Mouse (Mus musculus) myocyte (in vitro differentiated cells): Measurements from ENCODE around the gene Kcna6. TPM values are rescaled to one million over a fixed set of nuclear protein-coding genes. Genes with fewer than 3 reads are reported as not detected.

Experiments
- H3K27me3 ChIP-seq: one replicate; pipeline ENCODE4 v1.6.1; 2011; ENCODE audit not compliant: control insufficient read depth, insufficient read depth, insufficient read length
- H3K36me3 ChIP-seq: one replicate; pipeline ENCODE4 v1.6.1; 2011; ENCODE audit not compliant: control insufficient read depth, insufficient read depth
- H3K4me2 ChIP-seq: one replicate; pipeline ENCODE4 v1.6.1; 2011; ENCODE audit warnings: low read depth, control low read depth
- H3K4me3 ChIP-seq: one replicate; pipeline ENCODE4 v1.5.1; 2011; ENCODE audit warnings: mild to moderate bottlenecking, control low read depth, moderate library complexity
- H3K79me2 ChIP-seq: one replicate; pipeline ENCODE4 v1.6.1; 2011; ENCODE audit not compliant: control insufficient read depth, insufficient read depth
- H3ac ChIP-seq: one replicate; pipeline ENCODE4 v1.6.1; 2011; ENCODE audit not compliant: control insufficient read depth, insufficient read length
- CEBPB ChIP-seq: IDR thresholded peaks from 2 replicates; pipeline ENCODE4 v1.6.1; 2011; ENCODE audit warnings: mild to moderate bottlenecking, moderate library complexity; ENCODE audit not compliant: poor library complexity, insufficient read depth, severe bottlenecking
- E2F4 ChIP-seq: IDR thresholded peaks from one replicate; pipeline ENCODE4 v1.6.1; 2011; ENCODE audit warnings: mild to moderate bottlenecking, control low read depth, moderate library complexity; ENCODE audit not compliant: insufficient read depth
- MAX ChIP-seq: IDR thresholded peaks from one replicate; pipeline ENCODE4 v1.6.1; 2011; ENCODE audit warnings: low read depth, mild to moderate bottlenecking, control low read depth
- MYOD1 ChIP-seq, 3 experiments: IDR thresholded peaks; one replicate each; pipeline ENCODE4 v1.6.1; 2011; ENCODE audit warnings: control low read depth in 2 of 3, low read depth in 2 of 3, mild to moderate bottlenecking in 2 of 3, moderate library complexity in 1 of 3; ENCODE audit not compliant: insufficient read length in 2 of 3, control insufficient read depth in 1 of 3
- MYOG ChIP-seq, 3 experiments: IDR thresholded peaks; one replicate each; pipeline ENCODE4 v1.6.1; 2011; ENCODE audit warnings: control low read depth in 2 of 3, low read depth in 2 of 3, mild to moderate bottlenecking in 2 of 3; ENCODE audit not compliant: insufficient read length in 2 of 3, control insufficient read depth in 1 of 3, insufficient read depth in 1 of 3
- POLR2A ChIP-seq: IDR thresholded peaks from one replicate; pipeline ENCODE4 v1.6.1; 2011; ENCODE audit warnings: low read depth, mild to moderate bottlenecking, control low read depth, moderate library complexity; ENCODE audit not compliant: insufficient read length
- POLR2AphosphoS2 ChIP-seq: IDR thresholded peaks from one replicate; pipeline ENCODE4 v1.6.1; 2011; ENCODE audit warnings: low read depth, control low read depth; ENCODE audit not compliant: insufficient read length
- REST ChIP-seq: IDR thresholded peaks from one replicate; pipeline ENCODE4 v1.6.1; 2011; ENCODE audit warnings: mild to moderate bottlenecking, control low read depth, moderate library complexity; ENCODE audit not compliant: insufficient read depth, insufficient read length
- SRF ChIP-seq: IDR thresholded peaks from one replicate; pipeline ENCODE4 v1.6.1; 2011; ENCODE audit warnings: low read depth; ENCODE audit not compliant: control insufficient read depth, insufficient read length
- TCF12 ChIP-seq: IDR thresholded peaks from one replicate; pipeline ENCODE4 v1.6.1; 2011; ENCODE audit warnings: mild to moderate bottlenecking, control low read depth; ENCODE audit not compliant: poor library complexity, insufficient read depth, severe bottlenecking
- TCF3 ChIP-seq: IDR thresholded peaks from one replicate; pipeline ENCODE4 v1.6.1; 2011; ENCODE audit warnings: low read depth, control low read depth; ENCODE audit not compliant: insufficient read length
- USF1 ChIP-seq: IDR thresholded peaks from one replicate; pipeline ENCODE4 v1.6.1; 2011; ENCODE audit warnings: low read depth, mild to moderate bottlenecking, control low read depth, moderate library complexity
- polyA plus RNA-seq: library from polyadenylated mRNA; unstranded; fragments of >200 nt; fragmentation: generic; extraction: Trizol; gene quantifications from one replicate; pipeline ENCODE4 v1.2.1, GENCODE M21; 2012; ENCODE audit warnings: missing spikeins

The Kcna6 gene
- polyA plus RNA-seq, 1 experiment = not detected

DNA sequence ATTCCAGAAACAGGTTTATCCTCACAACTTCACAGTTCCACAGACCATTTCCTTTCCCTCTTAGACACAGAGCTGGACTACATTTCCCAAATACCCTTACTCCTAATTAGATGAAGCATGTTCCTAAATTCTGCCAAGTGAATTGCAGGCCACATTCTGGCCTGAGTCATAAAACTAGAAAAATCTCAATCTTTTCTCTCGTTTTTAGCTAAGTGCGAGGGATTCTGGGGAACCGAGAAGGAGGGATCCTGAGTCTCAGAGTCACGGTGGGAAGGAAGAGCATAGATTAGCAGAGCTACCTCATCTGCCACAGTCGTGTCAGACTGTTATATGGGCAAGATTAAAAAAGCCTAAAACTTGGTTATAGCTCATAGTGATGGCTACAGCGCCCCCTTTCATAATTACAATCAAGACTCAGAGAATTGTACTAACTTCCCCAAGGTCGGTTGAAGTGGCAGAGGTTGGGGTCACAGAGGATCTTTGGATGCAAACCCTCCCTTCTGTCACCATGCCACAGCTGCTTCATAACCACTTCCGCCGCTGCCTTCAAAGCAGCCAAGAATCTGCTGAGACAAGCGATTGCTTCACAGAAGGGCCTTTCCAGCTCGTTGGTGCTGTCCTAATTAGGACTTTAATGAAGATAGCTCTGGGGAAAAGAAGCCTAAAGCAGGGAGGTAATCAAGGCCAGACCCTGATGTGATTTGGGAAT is 28.6 kb upstream of the Kcna6 start:
- H3K36me3 ChIP-seq = no peaks in the 10 kb centered on the region
- H3K4me3 ChIP-seq = no peak overlapping the region
- no peaks in the 10 kb centered on the region for H3K79me2 ChIP-seq
- H3K4me2 ChIP-seq = no peak overlapping the region
- TF ChIP-seq SRF (no peak), E2F4 (no peak), MYOG (IDR thresholded peaks at IDR 0.05; ENCODE audit: control insufficient read depth in 1 of 3, insufficient read depth in 1 of 3, insufficient read length in 2 of 3, low read depth in 2 of 3) (no peak), MAX (no peak), POLR2A (no peak)
- H3ac ChIP-seq = no peak overlapping the region
- peaks cover 3% of the 10 kb centered on the region for H3K27me3 ChIP-seq

DNA sequence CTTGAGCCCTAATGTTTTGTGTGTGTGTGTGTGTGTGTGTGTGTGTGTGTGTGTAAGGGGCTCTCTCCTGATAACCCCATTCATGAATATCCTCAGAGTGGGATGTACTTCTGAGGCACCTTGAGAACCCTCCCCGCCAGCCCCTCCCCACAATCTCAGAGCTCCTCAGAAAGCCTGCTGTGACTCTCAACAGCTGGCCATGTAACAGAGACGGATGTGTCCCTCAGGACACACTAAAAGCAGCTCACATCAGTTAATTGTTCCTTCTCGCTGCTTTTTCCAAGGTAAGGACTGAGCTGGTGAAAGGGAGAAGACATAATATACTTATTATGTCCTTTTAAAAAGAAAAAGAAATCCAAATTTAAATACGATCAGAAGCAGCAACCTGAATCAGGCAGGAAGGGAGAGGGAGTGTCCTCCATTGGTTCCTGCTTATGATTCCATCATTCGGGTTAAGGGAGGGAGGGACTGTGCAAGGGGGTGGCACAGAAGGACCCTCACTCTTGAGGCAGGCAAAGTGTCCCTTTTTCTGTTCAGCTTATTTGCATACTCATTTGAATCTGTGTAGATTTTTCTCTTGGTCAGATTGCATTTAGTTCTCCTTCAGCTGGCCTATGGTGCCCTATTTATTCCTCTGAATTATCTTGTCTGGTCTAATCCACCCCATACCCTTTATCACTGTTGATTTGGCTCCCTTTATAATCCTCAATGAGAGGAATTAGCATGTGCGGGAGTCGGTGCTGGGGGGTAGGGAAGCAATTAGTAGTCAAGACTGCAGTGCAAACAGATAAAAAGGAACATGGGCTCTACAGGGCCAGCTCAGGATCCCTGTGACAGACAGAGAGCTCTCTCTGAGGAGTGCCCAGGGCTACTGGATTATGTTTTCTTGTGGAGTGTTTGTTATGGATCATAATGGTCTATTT is 27.4 kb upstream of the Kcna6 start:
- no peaks in the 10 kb centered on the region for H3K27me3 ChIP-seq
- H3K4me2 ChIP-seq = no peak overlapping the region
- no peaks in the 10 kb centered on the region for H3K79me2 ChIP-seq
- no peaks in the 10 kb centered on the region for H3K36me3 ChIP-seq
- TF ChIP-seq SRF (no peak), MYOG (IDR thresholded peaks at IDR 0.05; ENCODE audit: control insufficient read depth in 1 of 3, insufficient read depth in 1 of 3, insufficient read length in 2 of 3, low read depth in 2 of 3) (no peak), CEBPB (no peak), TCF12 (no peak), USF1 (no peak), TCF3 (no peak), E2F4 (no peak), MAX (no peak), POLR2A (no peak), POLR2AphosphoS2 (no peak), REST (no peak)
- H3K4me3 ChIP-seq = no peak overlapping the region
- H3ac ChIP-seq = no peak overlapping the region

DNA sequence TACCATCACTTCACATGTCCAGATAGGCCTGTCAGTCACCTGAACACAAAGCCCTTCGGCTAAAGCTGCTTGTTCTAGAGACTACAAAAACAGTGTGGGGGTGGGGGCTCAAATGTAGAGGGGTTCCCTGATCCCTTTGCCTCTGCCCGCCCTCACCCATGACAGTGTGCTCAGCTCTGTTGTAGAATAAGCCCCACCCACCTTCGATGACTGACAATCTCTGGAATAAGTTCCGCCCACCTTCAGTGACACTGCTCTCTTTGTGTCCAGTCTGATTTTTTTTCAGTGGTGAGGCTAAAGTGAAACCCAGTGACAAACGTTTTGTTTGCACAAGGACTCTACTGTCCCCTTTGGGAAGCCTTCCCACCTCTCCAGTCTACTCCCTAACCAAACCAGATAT is 26.1 kb upstream of the Kcna6 start:
- no peak overlapping the region for H3K4me2 ChIP-seq
- H3ac ChIP-seq = no peak overlapping the region
- no peak overlapping the region for H3K4me3 ChIP-seq
- no peaks in the 10 kb centered on the region for H3K79me2 ChIP-seq
- H3K27me3 ChIP-seq = no peaks in the 10 kb centered on the region
- H3K36me3 ChIP-seq = no peaks in the 10 kb centered on the region
- TF ChIP-seq MYOG (IDR thresholded peaks at IDR 0.05; ENCODE audit: control insufficient read depth in 1 of 3, insufficient read depth in 1 of 3, insufficient read length in 2 of 3, low read depth in 2 of 3) (no peak), USF1 (no peak), TCF12 (no peak), POLR2A (no peak), CEBPB (no peak), SRF (no peak), E2F4 (no peak), TCF3 (no peak), MAX (no peak), POLR2AphosphoS2 (no peak), REST (no peak), MYOD1 (IDR thresholded peaks at IDR 0.05; ENCODE audit: control insufficient read depth in 1 of 3, insufficient read length in 2 of 3, low read depth in 2 of 3) (no peak)

DNA sequence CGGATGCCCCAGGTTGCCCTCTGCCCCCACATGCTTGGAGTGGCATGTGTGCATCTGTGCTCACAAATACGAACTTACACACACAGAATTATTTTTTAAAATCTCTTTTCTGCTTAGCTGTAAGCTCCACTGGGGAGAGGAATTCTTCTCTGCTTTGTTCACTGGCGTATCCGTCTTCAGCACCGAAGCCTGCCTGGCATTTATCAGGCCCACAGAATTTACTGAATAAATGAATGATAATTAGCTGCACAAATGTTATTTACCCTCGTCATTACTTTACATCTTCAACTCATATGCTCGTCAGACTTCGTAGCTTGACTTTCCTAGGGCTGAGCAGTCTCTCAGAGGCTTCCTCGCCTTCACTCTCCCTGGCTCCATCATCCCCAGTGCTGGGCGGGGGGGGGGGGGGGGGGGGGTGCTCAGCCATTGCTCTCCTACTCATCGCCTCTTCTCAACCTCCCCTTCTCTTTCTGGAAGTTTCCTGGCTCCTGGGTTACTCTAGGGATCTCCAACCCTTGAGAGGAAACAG is 24.2 kb upstream of the Kcna6 start:
- H3ac ChIP-seq = no peak overlapping the region
- no peak overlapping the region for H3K4me2 ChIP-seq
- H3K27me3 ChIP-seq = no peaks in the 10 kb centered on the region
- H3K4me3 ChIP-seq = no peak overlapping the region
- TF ChIP-seq REST = no peak
- TF ChIP-seq TCF3 = no peak
- no peak for TF ChIP-seq CEBPB
- TF ChIP-seq TCF12 = no peak
- TF ChIP-seq POLR2AphosphoS2 = no peak
- TF ChIP-seq USF1 = no peak
- TF ChIP-seq E2F4 = no peak
- TF ChIP-seq POLR2A = no peak
- TF ChIP-seq MYOG (IDR thresholded peaks at IDR 0.05; ENCODE audit: control insufficient read depth in 1 of 3, insufficient read depth in 1 of 3, insufficient read length in 2 of 3, low read depth in 2 of 3) = no peak
- TF ChIP-seq SRF = no peak
- TF ChIP-seq MAX = no peak
- TF ChIP-seq MYOD1 (IDR thresholded peaks at IDR 0.05; ENCODE audit: control insufficient read depth in 1 of 3, insufficient read length in 2 of 3, low read depth in 2 of 3) = no peak
- no peaks in the 10 kb centered on the region for H3K79me2 ChIP-seq
- no peaks in the 10 kb centered on the region for H3K36me3 ChIP-seq

DNA sequence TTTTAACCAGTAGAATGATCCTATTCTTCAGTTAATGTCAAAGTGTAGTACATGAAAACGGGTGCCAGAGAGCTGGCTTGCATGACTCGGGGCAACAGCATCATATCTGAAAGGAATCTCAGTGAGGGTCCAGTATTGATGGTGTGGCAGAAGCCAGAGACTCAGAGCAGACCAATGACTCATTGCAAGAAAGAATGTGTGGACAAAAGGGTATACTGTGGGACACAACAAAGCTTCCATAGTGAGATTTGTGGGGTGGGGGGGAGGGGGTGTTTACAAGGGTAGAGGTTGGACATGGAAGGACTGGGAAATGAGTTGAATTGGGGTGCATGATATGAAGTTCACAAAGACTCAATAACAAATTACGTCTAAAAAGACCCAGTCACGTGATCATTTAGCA is 20.9 kb upstream of the Kcna6 start:
- Histone ChIP-seq H3K36me3 (no peaks in the 10 kb centered on the region), H3K27me3 (no peaks in the 10 kb centered on the region), H3K4me2 (no peak overlapping the region), H3ac (no peak overlapping the region), H3K79me2 (no peaks in the 10 kb centered on the region), H3K4me3 (no peak overlapping the region)
- TF ChIP-seq MYOG (IDR thresholded peaks at IDR 0.05; ENCODE audit: control insufficient read depth in 1 of 3, insufficient read depth in 1 of 3, insufficient read length in 2 of 3, low read depth in 2 of 3) (no peak), TCF12 (no peak), CEBPB (no peak), USF1 (no peak), MAX (no peak), TCF3 (no peak)
